In genomic region chr6:86402681-86403607, GRCm38 (mm10) we compare ENCODE assay signal across 8 mouse cellular contexts. TPM values are rescaled to one million over a fixed set of nuclear protein-coding genes. Genes with fewer than 3 reads are reported as not detected.
DNase-seq lines count a peak whose midpoint lies in the region; ATAC-seq and TF ChIP-seq lines count a peak whose summit lies in the region.

No protein-coding gene starts in this region.

- ATAC-seq in heart, embryonic 11.5 days (replicated peaks; ENCODE audit: insufficient number of reproducible peaks, low FRiP score, low TSS enrichment), result no peak
- no peak for ATAC-seq in liver, embryonic 16.5 days (ENCODE audit: low read depth)

- H3K27me3 ChIP-seq in heart, embryonic 11.5 days (ENCODE audit: control insufficient read depth, insufficient read depth, low read length), result no peaks in the 10 kb centered on the region
- no peaks in the 10 kb centered on the region for H3K27me3 ChIP-seq in ES-Bruce4 (ENCODE audit: control insufficient read depth, insufficient read depth, low read length, poor library complexity, severe bottlenecking)
- H3K27me3 ChIP-seq in liver, embryonic 16.5 days (ENCODE audit: control insufficient read depth, insufficient read depth, low read depth, low read length), result no peaks in the 10 kb centered on the region

- 35% methylated on average over 12 of the region's 12 CpGs for WGBS in heart, embryonic 11.5 days (ENCODE audit: insufficient replicate concordance)
- WGBS in liver, embryonic 16.5 days (ENCODE audit: insufficient replicate concordance), result 33% methylated on average over 12 of the region's 12 CpGs

- 0 out of 2 replicates have a peak overlapping the region, but pooled peaks have one; percentile 16 for H3K9ac ChIP-seq in heart, embryonic 11.5 days (ENCODE audit: low read depth, low read length)
- H3K9ac ChIP-seq in ES-Bruce4 (ENCODE audit: low read depth, poor library complexity, severe bottlenecking), result peak overlapping the region; percentile 50; the same call in 1 of the 2 replicates
- peak overlapping the region; percentile 40; the same call in 1 of the 2 replicates for H3K9ac ChIP-seq in liver, embryonic 16.5 days (ENCODE audit: low read depth, low read length)

- H3K9me3 ChIP-seq in heart, embryonic 11.5 days (replicated peaks; ENCODE audit: control insufficient read depth, low read length), result no peaks in the 10 kb centered on the region
- H3K9me3 ChIP-seq in ES-Bruce4 (replicated peaks; ENCODE audit: control insufficient read depth, insufficient read depth, low read length, poor library complexity, severe bottlenecking), result no peaks in the 10 kb centered on the region
- H3K9me3 ChIP-seq in liver, embryonic 16.5 days (replicated peaks; ENCODE audit: control insufficient read depth, low read length), result no peaks in the 10 kb centered on the region

- H3K4me3 ChIP-seq in heart, embryonic 11.5 days (ENCODE audit: low read depth, low read length), result peak overlapping the region; percentile 83
- peak overlapping the region; percentile 49 for H3K4me3 ChIP-seq in ES-Bruce4 (ENCODE audit: low read depth, low read length)
- H3K4me3 ChIP-seq in liver, embryonic 16.5 days (ENCODE audit: low read depth, low read length), result peak overlapping the region; percentile 83

- no peak overlapping the region for H3K27ac ChIP-seq in heart, embryonic 11.5 days (ENCODE audit: low read depth, low read length)
- H3K27ac ChIP-seq in ES-Bruce4 (ENCODE audit: insufficient read depth, low read length), result no peak overlapping the region
- no peak overlapping the region for H3K27ac ChIP-seq in liver, embryonic 16.5 days (ENCODE audit: low read length)

- DNase-seq in heart, postnatal 14 days, result no peak
- peak; percentile 20 for DNase-seq in forelimb bud, embryonic 11.5 days (ENCODE audit: low read depth, low spot score)
- DNase-seq in right cerebral cortex, postnatal 14 days, result no peak
- no peak for DNase-seq in layer of hippocampus, postnatal 25 days (ENCODE audit: extremely low spot score in 1 of 2, low spot score in 1 of 2)
- no peak for DNase-seq in cerebellum, adult 8-10 months

- H3K4me2 ChIP-seq in heart, embryonic 11.5 days, result peak overlapping the region; percentile 65
- peak overlapping the region; percentile 39 for H3K4me2 ChIP-seq in liver, embryonic 16.5 days (ENCODE audit: low read depth, low read length)

- no peaks in the 10 kb centered on the region for H3K36me3 ChIP-seq in heart, embryonic 11.5 days (ENCODE audit: control insufficient read depth, insufficient read depth, low read length)
- H3K36me3 ChIP-seq in ES-Bruce4 (ENCODE audit: control insufficient read depth, insufficient read depth, low read length, poor library complexity, severe bottlenecking), result peaks cover 9% of the 10 kb centered on the region
- no peaks in the 10 kb centered on the region; the same call in 1 of the 2 replicates for H3K36me3 ChIP-seq in liver, embryonic 16.5 days (ENCODE audit: control insufficient read depth, insufficient read depth)

- TF ChIP-seq POLR2A in ES-Bruce4 (IDR thresholded peaks at IDR 0.05; ENCODE audit: insufficient read depth, low read length), result no peak

- no peak for TF ChIP-seq EP300 in ES-Bruce4 (IDR thresholded peaks at IDR 0.05; ENCODE audit: insufficient read depth, low read depth, low read length)

- H3K4me1 ChIP-seq in heart, embryonic 11.5 days (ENCODE audit: control insufficient read depth, insufficient read depth, low read length), result peaks cover 3% of the 10 kb centered on the region; the same call in 1 of the 2 replicates
- H3K4me1 ChIP-seq in ES-Bruce4 (ENCODE audit: control insufficient read depth, insufficient read depth, low read length), result peaks cover 3% of the 10 kb centered on the region
- peaks cover 12% of the 10 kb centered on the region for H3K4me1 ChIP-seq in liver, embryonic 16.5 days (ENCODE audit: control insufficient read depth, low read depth, low read length)

- no peak for TF ChIP-seq CTCF in ES-Bruce4 (IDR thresholded peaks at IDR 0.05; ENCODE audit: low read depth, low read length)

- intact Hi-C loops in heart, postnatal 14 days (cut with DNase I), result loop anchor here (5.0 kb wide), 1 partner anchor 276 kb away; no protein-coding TSS in a partner anchor

RNA-seq across cellular contexts. Expression of gene Tia1, which starts 1.1 kb away (rescaled TPM):
- polyA plus RNA-seq in heart, embryonic 11.5 days (2014; fragmentation: Nextera tagmentation; extraction: Ambion mirVana), result 144 and 146 TPM in 2 replicates
- 10 to 100 TPM; 38.5 to 39.9 TPM for total RNA-seq in heart, postnatal 14 days (2021)
- 79.7 and 81.2 TPM in 2 replicates for polyA plus RNA-seq in ES-Bruce4 (2011; ENCODE audit: insufficient read depth, insufficient read length, low read depth, missing spikeins)
- polyA plus RNA-seq in liver, embryonic 16.5 days (2015; fragmentation: Nextera tagmentation; extraction: Ambion mirVana), result 17.5 and 19.5 TPM in 2 replicates
- total RNA-seq in layer of hippocampus, postnatal 25 days (2021), result 100 to 1,000 TPM; 114 to 168 TPM

RNA-seq across cellular contexts. Expression of gene Pcyox1, which starts 6.0 kb away (rescaled TPM):
- 50.0 and 52.6 TPM in 2 replicates for polyA plus RNA-seq in heart, embryonic 11.5 days (2014; fragmentation: Nextera tagmentation; extraction: Ambion mirVana)
- 10 to 100 TPM; 68.1 to 69.2 TPM for total RNA-seq in heart, postnatal 14 days (2021)
- 50.1 and 51.7 TPM in 2 replicates for polyA plus RNA-seq in ES-Bruce4 (2011; ENCODE audit: insufficient read depth, insufficient read length, low read depth, missing spikeins)
- polyA plus RNA-seq in liver, embryonic 16.5 days (2015; fragmentation: Nextera tagmentation; extraction: Ambion mirVana), result 76.6 and 83.2 TPM in 2 replicates
- total RNA-seq in layer of hippocampus, postnatal 25 days (2021), result 100 to 1,000 TPM in 1 of 2 experiments, 10 to 100 TPM in 1; 96.7 to 126 TPM

RNA-seq across cellular contexts. Expression of gene Gm44790, which starts 23.5 kb away (rescaled TPM):
- polyA plus RNA-seq in heart, embryonic 11.5 days (2014; fragmentation: Nextera tagmentation; extraction: Ambion mirVana), result not detected in 2 replicates
- not detected for total RNA-seq in heart, postnatal 14 days (2021)
- not detected in 2 replicates for polyA plus RNA-seq in ES-Bruce4 (2011; ENCODE audit: insufficient read depth, insufficient read length, low read depth, missing spikeins)
- not detected in 2 replicates for polyA plus RNA-seq in liver, embryonic 16.5 days (2015; fragmentation: Nextera tagmentation; extraction: Ambion mirVana)
- total RNA-seq in layer of hippocampus, postnatal 25 days (2021), result 1 to 10 TPM in 1 of 2 experiments, under 1 TPM in 1; 0.92 to 3.0 TPM

RNA-seq across cellular contexts. Expression of gene Snrpg, which starts 31.8 kb away (rescaled TPM):
- 389 and 393 TPM in 2 replicates for polyA plus RNA-seq in heart, embryonic 11.5 days (2014; fragmentation: Nextera tagmentation; extraction: Ambion mirVana)
- total RNA-seq in heart, postnatal 14 days (2021), result 10 to 100 TPM; 51.1 to 52.4 TPM
- 201 and 274 TPM in 2 replicates for polyA plus RNA-seq in ES-Bruce4 (2011; ENCODE audit: insufficient read depth, insufficient read length, low read depth, missing spikeins)
- polyA plus RNA-seq in liver, embryonic 16.5 days (2015; fragmentation: Nextera tagmentation; extraction: Ambion mirVana), result 256 and 289 TPM in 2 replicates
- 10 to 100 TPM; 77.8 to 78.4 TPM for total RNA-seq in layer of hippocampus, postnatal 25 days (2021)

RNA-seq across cellular contexts. Expression of gene C87436, which starts 35.2 kb away (rescaled TPM):
- polyA plus RNA-seq in heart, embryonic 11.5 days (2014; fragmentation: Nextera tagmentation; extraction: Ambion mirVana), result 15.2 and 16.7 TPM in 2 replicates
- 10 to 100 TPM; 11.4 to 12.4 TPM for total RNA-seq in heart, postnatal 14 days (2021)
- 12.6 and 13.6 TPM in 2 replicates for polyA plus RNA-seq in ES-Bruce4 (2011; ENCODE audit: insufficient read depth, insufficient read length, low read depth, missing spikeins)
- 10.6 and 10.8 TPM in 2 replicates for polyA plus RNA-seq in liver, embryonic 16.5 days (2015; fragmentation: Nextera tagmentation; extraction: Ambion mirVana)
- total RNA-seq in layer of hippocampus, postnatal 25 days (2021), result 10 to 100 TPM; 16.1 to 17.4 TPM
